Mouse (Mus musculus) liver, embryonic 16.5 days (tissue): ENCODE data around the gene Avpi1. TPM values are rescaled to one million over a fixed set of nuclear protein-coding genes. Genes with fewer than 3 reads are reported as not detected.
"Not testable (repeated sequence)": the region's sequence is repeated elsewhere in the genome, so short reads cannot be mapped to it uniquely, and the experiment has no call there.

Experiments used
- ATAC-seq: fragments of 200-750 bp; cut with Nextera tagmentation; 2 replicates; pipeline ENCODE4 v1.8.0; 2017; ENCODE audit warnings: low read depth, mild to moderate bottlenecking, moderate number of reproducible peaks, moderate library complexity
- H3K27ac ChIP-seq: fragments of 300-500 bp; sonication (generic); 2 replicates; pipeline ENCODE4 v1.5.1; 2014; ENCODE audit warnings: mild to moderate bottlenecking, low read length
- H3K27me3 ChIP-seq: fragments of 300-500 bp; sonication (generic); 2 replicates; pipeline ENCODE4 v1.6.1; 2014; ENCODE audit warnings: low read depth, low read length, mixed read lengths; ENCODE audit not compliant: control insufficient read depth, insufficient read depth
- H3K36me3 ChIP-seq: fragments of 300-500 bp; sonication (generic); 2 replicates; pipeline ENCODE4 v1.6.1; 2014; ENCODE audit warnings: mild to moderate bottlenecking; ENCODE audit not compliant: control insufficient read depth, insufficient read depth
- H3K4me1 ChIP-seq: fragments of 300-500 bp; sonication (generic); 2 replicates; pipeline ENCODE4 v1.6.1; 2014; ENCODE audit warnings: low read depth, low read length, mixed read lengths; ENCODE audit not compliant: control insufficient read depth
- H3K4me2 ChIP-seq: fragments of 300-500 bp; sonication (generic); 2 replicates; pipeline ENCODE4 v1.6.1; 2014; ENCODE audit warnings: low read depth, low read length, mixed read lengths
- H3K4me3 ChIP-seq: fragments of 300-500 bp; sonication (generic); 2 replicates; pipeline ENCODE4 v1.5.1; 2014; ENCODE audit warnings: low read depth, mild to moderate bottlenecking, low read length
- H3K9ac ChIP-seq: fragments of 300-500 bp; sonication (generic); 2 replicates; pipeline ENCODE4 v1.6.1; 2014; ENCODE audit warnings: low read depth, low read length
- H3K9me3 ChIP-seq: fragments of 300-500 bp; sonication (generic); replicated peaks from 2 replicates; pipeline ENCODE4 v1.6.1; 2016; ENCODE audit warnings: low read length; ENCODE audit not compliant: control insufficient read depth
- WGBS: fragments of 180-500 bp; shearing (Covaris S2); extraction: QIAGEN DNeasy Blood & Tissue Kit; methylation state at CpG from one replicate; pipeline ENCODE4 v1.1.7; 2014; ENCODE audit not compliant: insufficient replicate concordance; 5-methylcytosine and 5-hydroxymethylcytosine counted together
- polyA plus RNA-seq: library from polyadenylated mRNA; unstranded; fragments of >200 nt; fragmentation: Nextera tagmentation; extraction: Ambion mirVana; gene quantifications from 2 replicates; pipeline ENCODE4 v1.2.1, GENCODE M21; 2015

The Avpi1 gene
- polyA plus RNA-seq, 1 experiment from 2014 or later, result 24.8 TPM

GRCm38 (mm10) chr19:42099406-42099805 lies 29.5 kb downstream of the Avpi1 start:
- Histone ChIP-seq H3K9ac (no peak overlapping the region), H3K9me3 (no peaks in the 10 kb centered on the region), H3K4me2 (no peak overlapping the region), H3K4me3 (no peak overlapping the region), H3K36me3 (no peaks in the 10 kb centered on the region; the same call in 1 of the 2 replicates), H3K4me1 (no peaks in the 10 kb centered on the region), H3K27ac (no peak overlapping the region), H3K27me3 (no peaks in the 10 kb centered on the region)
- no peak for ATAC-seq
- WGBS, result 70% methylated on average over 3 of the region's 3 CpGs

- WGBS, result 1% methylated on average over 52 of the region's 52 CpGs
- H3K9me3 ChIP-seq, result no peaks in the 10 kb centered on the region
- peak overlapping the region; percentile 92 for H3K9ac ChIP-seq
- peak overlapping the region; percentile 91 for H3K27ac ChIP-seq
- H3K4me1 ChIP-seq, result peaks cover 29% of the 10 kb centered on the region
- ATAC-seq, result peak; percentile 35
- peak overlapping the region; percentile 95 for H3K4me2 ChIP-seq
- peak overlapping the region; percentile 97 for H3K4me3 ChIP-seq
- no peaks in the 10 kb centered on the region for H3K27me3 ChIP-seq
- H3K36me3 ChIP-seq, result no peaks in the 10 kb centered on the region; the same call in 1 of the 2 replicates
Observed at GRCm38 (mm10) chr19:42090637-42091141, 38.2 kb downstream of the Avpi1 start.

DNA sequence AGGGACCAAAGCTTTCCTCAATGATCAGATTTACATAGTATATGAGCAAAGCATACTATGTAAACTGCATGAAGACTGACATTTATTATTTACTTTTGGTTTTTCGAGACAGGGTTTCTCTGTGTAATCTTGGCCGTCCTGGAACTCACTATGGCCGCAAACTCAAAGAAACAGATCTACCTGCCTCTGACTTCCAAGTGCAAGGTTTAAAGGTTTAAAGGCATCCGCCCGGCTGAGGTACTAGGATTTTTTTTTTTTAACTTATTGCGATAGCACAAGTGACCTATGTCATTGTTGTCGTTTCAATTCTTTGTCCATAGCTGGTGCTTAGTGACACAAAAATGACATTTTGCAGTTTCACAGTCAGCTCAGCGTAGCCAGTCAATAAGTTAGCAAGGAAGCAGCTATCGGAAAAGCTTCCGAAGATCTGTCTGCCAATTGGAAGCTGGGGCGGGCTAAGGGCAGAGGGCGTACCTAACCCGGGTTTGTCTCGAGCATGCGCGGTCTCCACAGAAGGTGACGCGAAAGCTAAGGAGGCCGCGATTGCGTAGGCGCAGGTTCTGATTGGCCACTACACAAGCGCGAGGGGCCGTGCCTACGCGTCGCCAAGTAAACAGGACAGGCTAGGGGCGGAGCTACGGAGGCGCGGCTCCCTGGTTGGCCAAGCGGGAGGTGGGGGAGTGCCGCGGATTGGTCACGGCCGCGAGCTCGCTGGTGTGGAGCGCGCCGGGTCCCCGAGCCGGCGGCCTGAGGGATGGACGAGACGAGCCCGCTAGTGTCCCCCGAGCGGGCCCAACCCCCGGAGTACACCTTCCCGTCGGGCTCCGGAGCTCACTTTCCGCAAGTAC lies 38.9 kb downstream of the Avpi1 start, which contains the start of gene Pi4k2a:
TSS of gene Pi4k2a (plus strand) at position 723 of the 848 bp plus-strand sequence.
- WGBS, result under 1% methylated on average over 51 of the region's 55 CpGs
- Histone ChIP-seq H3K4me1 (peaks cover 30% of the 10 kb centered on the region), H3K9me3 (no peaks in the 10 kb centered on the region), H3K27ac (peak within 1 kb of the TSS; percentile 97), H3K27me3 (no peaks in the 10 kb centered on the region), H3K9ac (peak within 1 kb of the TSS; percentile 92), H3K4me3 (peak within 1 kb of the TSS; percentile 97), H3K4me2 (peak within 1 kb of the TSS; percentile 95), H3K36me3 (no peaks in the 10 kb centered on the region; the same call in 1 of the 2 replicates)
- peak; percentile 97 for ATAC-seq

DNA sequence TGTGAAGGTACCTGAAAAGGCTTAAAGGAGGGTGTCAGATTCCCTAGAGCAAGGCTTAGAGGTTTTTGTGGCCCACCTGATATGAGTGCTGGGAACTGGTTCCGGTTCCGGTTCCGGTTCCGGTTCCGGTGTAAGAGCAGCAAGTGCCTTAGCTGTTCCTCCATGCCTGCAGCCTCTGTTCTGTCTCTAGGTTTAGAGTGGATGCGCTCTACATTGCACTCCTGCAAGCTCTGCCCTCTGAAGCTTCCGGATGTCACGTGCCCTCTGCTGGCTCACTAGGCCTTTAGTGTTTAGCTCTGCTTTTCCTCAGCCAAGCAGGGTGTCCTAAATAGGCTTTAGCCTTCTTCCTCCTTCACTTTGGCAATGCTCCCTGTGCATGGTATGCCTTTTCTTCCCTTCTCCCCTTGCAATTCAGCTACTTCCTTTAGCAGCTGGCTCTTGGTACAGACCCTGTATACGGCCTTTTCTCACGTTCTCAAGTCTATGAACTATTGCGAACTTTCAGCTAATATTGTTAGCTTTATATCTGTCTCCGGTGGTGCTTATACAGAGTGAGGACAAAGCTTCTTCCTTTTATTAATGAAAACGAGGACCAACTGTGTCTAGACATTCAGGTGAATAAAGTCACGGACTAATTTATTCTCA lies 39.6 kb downstream of the Avpi1 start:
- ATAC-seq, result no peak
- no peaks in the 10 kb centered on the region for H3K27me3 ChIP-seq
- peak overlapping the region; percentile 97 for H3K27ac ChIP-seq
- H3K4me3 ChIP-seq, result peak overlapping the region; percentile 59
- peak overlapping the region; percentile 86 for H3K4me2 ChIP-seq
- H3K9ac ChIP-seq, result peak overlapping the region; percentile 60
- no peaks in the 10 kb centered on the region for H3K36me3 ChIP-seq
- 16% methylated on average over 14 of the region's 14 CpGs for WGBS
- H3K9me3 ChIP-seq, result no peaks in the 10 kb centered on the region
- peaks cover 30% of the 10 kb centered on the region for H3K4me1 ChIP-seq

- WGBS, result under 1% methylated on average over 21 of the region's 21 CpGs
- Histone ChIP-seq H3K9me3 (no peaks in the 10 kb centered on the region), H3K9ac (peak within 1 kb of the TSS; percentile 49), H3K4me2 (peak within 1 kb of the TSS; percentile 77), H3K4me3 (peak within 1 kb of the TSS; percentile 62), H3K4me1 (peaks cover 22% of the 10 kb centered on the region), H3K27ac (no peak within 1 kb of the TSS), H3K27me3 (no peaks in the 10 kb centered on the region), H3K36me3 (no peaks in the 10 kb centered on the region)
- ATAC-seq, result no peak
Observed at GRCm38 (mm10) chr19:42086166-42086565, 42.7 kb downstream of the Avpi1 start, which contains the start of gene Morn4. TSS of gene Morn4 (minus strand) at chr19:42086357.

DNA sequence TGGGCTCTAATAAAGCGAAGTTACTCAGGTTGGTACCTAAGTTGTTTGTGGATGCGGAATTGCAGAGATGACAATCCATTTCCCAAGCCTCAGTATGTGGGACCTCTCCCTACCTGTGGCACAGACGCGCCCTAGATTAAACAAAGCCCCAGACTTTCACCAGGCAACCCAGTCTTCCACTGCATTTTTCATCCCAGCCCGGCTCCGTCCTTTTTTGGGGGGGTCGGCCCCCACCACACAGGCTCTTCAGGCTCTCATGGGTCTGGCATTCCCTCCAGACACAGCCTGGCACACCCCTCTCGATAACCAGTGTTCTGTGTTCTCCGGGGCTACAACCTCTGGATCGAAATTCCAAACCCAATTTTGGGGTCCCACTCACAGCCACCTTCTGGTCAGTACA lies 43.2 kb downstream of the Avpi1 start:
- Histone ChIP-seq H3K27ac (no peak overlapping the region), H3K4me3 (peak overlapping the region; percentile 62), H3K4me2 (peak overlapping the region; percentile 77), H3K27me3 (no peaks in the 10 kb centered on the region), H3K9me3 (no peaks in the 10 kb centered on the region), H3K4me1 (peaks cover 19% of the 10 kb centered on the region), H3K36me3 (no peaks in the 10 kb centered on the region), H3K9ac (peak overlapping the region; percentile 49; the same call in 1 of the 2 replicates)
- ATAC-seq, result no peak
- WGBS, result 12% methylated on average over 10 of the region's 10 CpGs

DNA sequence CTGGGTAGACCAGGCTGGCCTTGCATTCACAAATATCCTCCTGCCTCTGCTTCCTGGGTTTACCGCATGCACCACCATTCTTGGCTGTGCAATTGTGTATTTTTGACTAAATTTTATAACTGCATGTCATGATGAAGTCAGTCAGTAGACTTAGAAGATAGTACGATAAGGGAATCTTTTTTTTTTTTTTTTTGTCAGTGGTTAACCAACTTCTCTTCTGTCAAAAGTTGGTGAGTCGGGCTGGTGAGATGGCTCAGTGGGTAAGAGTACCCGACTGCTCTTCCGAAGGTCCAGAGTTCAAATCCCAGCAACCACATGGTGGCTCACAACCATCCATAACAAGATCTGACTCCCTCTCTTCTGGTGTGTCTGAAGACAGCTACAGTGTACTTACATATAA lies 47.2 kb downstream of the Avpi1 start:
- not testable (repeated sequence) for H3K27me3 ChIP-seq, H3K9me3 ChIP-seq, H3K4me3 ChIP-seq, H3K27ac ChIP-seq, H3K4me1 ChIP-seq, ATAC-seq, H3K9ac ChIP-seq, H3K36me3 ChIP-seq, H3K4me2 ChIP-seq
- 59% methylated on average over 5 of the region's 5 CpGs for WGBS

GRCm38 (mm10) chr19:42080469-42080868 lies 48.4 kb downstream of the Avpi1 start:
- H3K27me3 ChIP-seq, result no peaks in the 10 kb centered on the region
- no peak overlapping the region for H3K27ac ChIP-seq
- WGBS, result 70% methylated on average over 11 of the region's 11 CpGs
- ATAC-seq, result no peak
- no peak overlapping the region for H3K4me2 ChIP-seq
- no peaks in the 10 kb centered on the region for H3K36me3 ChIP-seq
- no peaks in the 10 kb centered on the region for H3K4me1 ChIP-seq
- no peaks in the 10 kb centered on the region for H3K9me3 ChIP-seq
- no peak overlapping the region for H3K4me3 ChIP-seq
- H3K9ac ChIP-seq, result no peak overlapping the region
